Mouse (Mus musculus): ENCODE results near the gene Csf2rb.

Csf2rb gene

GRCm38 (mm10) chr15:78380741-78381140, 55.2 kb downstream of the Csf2rb start:
- DNase-seq, result no peak

GRCm38 (mm10) chr15:78382115-78382514, 56.6 kb downstream of the Csf2rb start:
- no peak for DNase-seq

GRCm38 (mm10) chr15:78383450-78384219, 58.1 kb downstream of the Csf2rb start:
- DNase-seq, result peak; percentile 96

- DNase-seq, result no peak
Observed at GRCm38 (mm10) chr15:78384220-78385116, 58.9 kb downstream of the Csf2rb start.

- DNase-seq, result no peak
Observed at GRCm38 (mm10) chr15:78385564-78385963, 60.0 kb downstream of the Csf2rb start.

- DNase-seq, result no peak
Observed at GRCm38 (mm10) chr15:78390855-78391254, 65.3 kb downstream of the Csf2rb start.

GRCm38 (mm10) chr15:78395478-78395962, 70.0 kb downstream of the Csf2rb start, which contains the start of gene Tex33:
TSS of gene Tex33 (minus strand) at chr15:78395912.
- no peak for DNase-seq

- peak; percentile 95 for DNase-seq
Observed at GRCm38 (mm10) chr15:78401345-78401744, 75.8 kb downstream of the Csf2rb start.

- peak; percentile 99 for DNase-seq
Observed at GRCm38 (mm10) chr15:78401921-78402320, 76.4 kb downstream of the Csf2rb start.

GRCm38 (mm10) chr15:78402423-78402822, 76.9 kb downstream of the Csf2rb start:
- peak; percentile 94 for DNase-seq

GRCm38 (mm10) chr15:78403301-78403741, 77.8 kb downstream of the Csf2rb start:
- DNase-seq, result peak; percentile 93

Data from heart, adult 11 months (tissue).